Mouse (Mus musculus) G1E-ER4 (cell line): ENCODE results near the gene Olfr1136. TPM values are rescaled to one million over a fixed set of nuclear protein-coding genes. Genes with fewer than 3 reads are reported as not detected.

Experiments used
- GATA1 ChIP-seq: IDR thresholded peaks from one replicate; pipeline ENCODE4 v1.8.0; 2012; ENCODE audit warnings: low read length, inconsistent platforms
- polyA plus RNA-seq: library from polyadenylated mRNA; stranded (reverse); fragments of >175 nt; gene quantifications from 2 replicates; pipeline ENCODE4 v1.2.3, GENCODE M21; 2012

The Olfr1136 gene
- not detected in 2 replicates for polyA plus RNA-seq

DNA sequence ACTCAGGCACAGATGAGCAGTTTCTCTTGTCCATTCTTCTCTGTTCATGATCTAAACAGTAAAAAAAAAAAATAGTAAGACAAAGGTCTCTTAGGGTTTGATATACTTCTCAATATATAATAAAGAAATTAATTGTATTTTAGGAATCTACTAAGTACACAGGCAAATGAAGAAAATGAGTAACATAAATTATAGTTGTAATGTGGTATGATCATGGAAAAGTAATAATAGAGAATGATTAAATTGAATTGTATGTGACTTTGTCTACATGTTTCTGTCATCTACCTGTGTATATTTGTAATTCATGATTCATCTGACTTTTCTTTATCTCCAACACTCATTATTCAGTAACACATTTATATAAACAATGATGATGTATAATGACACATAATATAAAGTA is at the start of gene Olfr1136:
Gene Olfr1136, minus strand, starts transcription at position 101 of the 400 bp plus-strand sequence.
- TF ChIP-seq GATA1: no peak

DNA sequence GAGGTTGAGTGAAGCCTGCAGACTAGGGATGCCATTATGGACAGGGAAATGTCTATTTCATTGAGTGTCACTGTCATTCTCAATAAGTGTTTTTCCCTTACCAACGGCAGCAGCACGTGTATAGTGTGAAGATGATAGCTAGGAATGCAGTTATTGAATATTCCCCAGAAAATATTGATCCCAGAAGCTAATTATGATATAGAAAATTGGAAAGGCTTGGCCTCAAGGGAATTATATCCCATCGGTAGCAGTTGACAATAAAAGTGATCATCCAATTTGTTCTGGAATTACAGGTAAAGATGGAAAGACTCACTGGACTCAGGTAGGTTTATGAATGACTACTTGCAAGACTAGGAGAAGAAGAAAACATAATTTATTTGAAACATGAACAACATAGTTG is 49.7 kb upstream of the Olfr1136 start, which contains the start of gene Olfr1140:
Gene Olfr1140, plus strand, starts transcription at position 301 of the 400 bp plus-strand sequence.
- TF ChIP-seq GATA1: no peak

DNA sequence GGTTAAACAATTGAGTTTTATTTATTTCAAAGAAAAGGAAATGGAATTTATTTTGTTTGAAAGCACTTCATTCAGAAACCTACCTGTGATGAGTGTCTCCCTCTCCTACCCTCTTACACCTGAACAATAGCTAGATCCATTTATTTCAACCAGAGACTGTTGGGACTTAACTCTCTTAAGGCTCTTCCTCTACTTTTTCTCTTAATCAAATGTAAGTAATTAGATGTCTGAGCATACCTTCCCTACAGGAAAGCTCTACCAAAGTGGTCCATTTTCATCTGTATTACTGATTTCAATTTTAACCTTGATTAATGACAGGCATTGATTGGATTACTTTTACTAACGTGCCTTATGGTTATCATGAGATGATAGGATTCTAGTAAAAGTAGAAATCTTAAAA is 46.1 kb upstream of the Olfr1136 start, which contains the start of gene Olfr1138:
Gene Olfr1138, minus strand, starts transcription at position 101 of the 400 bp plus-strand sequence.
- no peak for TF ChIP-seq GATA1

DNA sequence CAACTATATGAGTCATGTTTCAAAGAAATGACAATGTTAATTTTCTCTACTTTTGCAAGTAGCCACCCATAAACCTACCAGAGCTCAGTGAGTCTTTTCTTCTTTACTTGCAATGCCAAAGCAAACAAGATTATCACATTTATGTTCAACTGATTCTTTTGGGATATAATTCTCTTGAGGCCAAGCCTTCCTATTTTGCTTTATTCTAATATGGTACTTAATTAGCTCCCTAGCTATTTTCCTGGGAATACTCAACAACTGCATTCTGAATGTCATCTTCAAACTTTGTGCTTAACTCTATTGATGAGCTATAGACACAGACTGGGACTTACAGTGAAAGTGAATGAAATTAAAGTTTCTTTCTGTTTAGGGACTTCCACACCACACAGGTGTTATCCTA is 19.3 kb upstream of the Olfr1136 start, which contains the start of gene Olfr1137:
Gene Olfr1137, minus strand, starts transcription at position 101 of the 400 bp plus-strand sequence.
- TF ChIP-seq GATA1: no peak

DNA sequence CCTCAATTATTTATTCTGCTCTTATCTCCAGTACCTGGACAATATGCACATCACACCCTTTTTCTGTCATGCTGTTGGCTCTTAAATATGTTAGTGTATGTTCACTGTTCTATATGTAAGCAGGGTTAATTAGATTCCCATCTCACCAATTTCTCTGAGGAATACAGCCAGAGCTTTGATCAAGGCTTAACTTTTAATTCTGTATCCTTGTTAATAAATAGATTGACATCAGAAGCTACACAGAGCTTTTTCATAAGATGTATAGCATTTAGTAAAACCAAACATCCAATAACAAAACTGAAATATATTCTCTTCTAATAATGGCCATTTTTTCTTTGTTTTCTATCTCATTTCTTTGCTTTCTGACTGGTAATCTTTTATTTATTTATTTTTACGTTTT is 20.2 kb downstream of the Olfr1136 start, which contains the start of gene Olfr1135:
Gene Olfr1135, minus strand, starts transcription at position 101 of the 400 bp plus-strand sequence.
- TF ChIP-seq GATA1: no peak

DNA sequence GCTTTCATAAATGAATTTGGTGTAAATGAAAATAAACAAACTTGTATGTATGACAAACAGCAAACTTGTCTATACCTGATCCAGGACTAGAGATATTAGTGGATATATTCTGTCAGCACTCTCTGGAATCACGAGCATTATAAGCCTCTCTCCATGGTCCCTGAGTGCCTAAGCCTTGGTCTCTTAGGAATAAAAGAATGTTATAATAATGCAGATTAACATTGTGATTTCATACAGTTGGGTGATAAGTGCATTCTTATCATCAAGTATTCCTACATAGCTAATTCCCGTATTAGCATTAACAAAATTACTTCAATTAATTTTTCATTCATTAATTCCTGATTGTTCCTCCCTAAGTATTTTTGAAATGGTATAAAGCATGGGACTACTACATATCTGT is 35.4 kb downstream of the Olfr1136 start, which contains the start of gene Olfr1134:
Gene Olfr1134, minus strand, starts transcription at position 101 of the 400 bp plus-strand sequence.
- no peak for TF ChIP-seq GATA1

DNA sequence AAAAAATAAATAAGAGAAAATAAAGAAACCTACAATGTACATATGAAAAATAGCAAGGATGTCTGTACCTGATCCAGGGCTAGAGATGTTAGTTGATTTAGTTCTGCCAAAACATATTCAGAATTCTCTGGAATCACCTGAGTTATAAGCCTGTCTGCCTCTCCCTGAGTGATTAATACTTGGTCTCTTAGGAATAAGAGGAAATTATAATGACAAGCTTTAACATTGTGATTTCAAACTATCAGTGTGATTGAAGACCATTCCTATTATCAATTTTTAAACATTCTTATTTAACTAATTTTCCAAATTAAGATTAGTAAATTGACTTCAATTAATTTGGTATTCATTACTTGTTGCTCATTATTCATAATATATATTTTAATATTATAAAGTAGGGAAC is 46.5 kb downstream of the Olfr1136 start, which contains the start of gene Olfr1133:
Gene Olfr1133, minus strand, starts transcription at position 101 of the 400 bp plus-strand sequence.
- TF ChIP-seq GATA1: no peak

Other genes starting within 250 kb of the Olfr1136 start
- gene Olfr1126, start 240.0 kb downstream of the Olfr1136 start, polyA plus RNA-seq: not detected in 2 replicates
- not detected in 2 replicates for gene Pramel7, start 196.9 kb downstream of the Olfr1136 start, polyA plus RNA-seq
- not detected in 2 replicates for gene Pramel6, start 187.4 kb downstream of the Olfr1136 start, polyA plus RNA-seq
- gene Olfr153, start 162.2 kb downstream of the Olfr1136 start, polyA plus RNA-seq: not detected in 2 replicates
- gene Olfr1128, start 148.4 kb downstream of the Olfr1136 start, polyA plus RNA-seq: not detected in 2 replicates
- gene Olfr1129, start 120.0 kb downstream of the Olfr1136 start, polyA plus RNA-seq: not detected in 2 replicates
- not detected in 2 replicates for gene Olfr1130, start 87.7 kb downstream of the Olfr1136 start, polyA plus RNA-seq
- not detected in 2 replicates for gene Olfr1131, start 66.8 kb downstream of the Olfr1136 start, polyA plus RNA-seq
- not detected in 2 replicates for gene Olfr1132, start 56.4 kb downstream of the Olfr1136 start, polyA plus RNA-seq
- not detected in 2 replicates for gene Olfr1133, start 46.6 kb downstream of the Olfr1136 start, polyA plus RNA-seq
- gene Olfr1134, start 35.5 kb downstream of the Olfr1136 start, polyA plus RNA-seq: not detected in 2 replicates
- gene Olfr1135, start 20.3 kb downstream of the Olfr1136 start, polyA plus RNA-seq: not detected in 2 replicates
- gene Olfr1137, start 19.2 kb upstream of the Olfr1136 start, polyA plus RNA-seq: not detected in 2 replicates
- not detected in 2 replicates for gene Olfr1138, start 46.0 kb upstream of the Olfr1136 start, polyA plus RNA-seq
- not detected in 2 replicates for gene Olfr1140, start 49.8 kb upstream of the Olfr1136 start, polyA plus RNA-seq
- gene Olfr1141, start 60.0 kb upstream of the Olfr1136 start, polyA plus RNA-seq: not detected in 2 replicates
- gene Olfr152, start 85.5 kb upstream of the Olfr1136 start, polyA plus RNA-seq: not detected in 2 replicates
- not detected in 2 replicates for gene Olfr1143, start 106.6 kb upstream of the Olfr1136 start, polyA plus RNA-seq
- gene Olfr1145, start 115.9 kb upstream of the Olfr1136 start, polyA plus RNA-seq: not detected in 2 replicates
- gene Olfr1148, start 136.6 kb upstream of the Olfr1136 start, polyA plus RNA-seq: not detected in 2 replicates
- gene Olfr1150-ps1, start 150.0 kb upstream of the Olfr1136 start, polyA plus RNA-seq: not detected in 2 replicates
- gene Olfr1151, start 161.9 kb upstream of the Olfr1136 start, polyA plus RNA-seq: not detected in 2 replicates
- not detected in 2 replicates for gene Olfr1152, start 172.5 kb upstream of the Olfr1136 start, polyA plus RNA-seq
- gene Olfr1153, start 201.0 kb upstream of the Olfr1136 start, polyA plus RNA-seq: not detected in 2 replicates
- not detected in 2 replicates for gene Olfr1154, start 211.2 kb upstream of the Olfr1136 start, polyA plus RNA-seq